Mouse (Mus musculus) megakaryocyte, adult 5-6 weeks (primary cell): Measurements from ENCODE around the gene Pacs2. TPM values are rescaled to one million over a fixed set of nuclear protein-coding genes. Genes with fewer than 3 reads are reported as not detected.

Experiments
- ATAC-seq: 2 replicates; pipeline ENCODE4 v1.8.0; 2016; ENCODE audit warnings: mild to moderate bottlenecking, inconsistent platforms; ENCODE audit not compliant: poor library complexity, severe bottlenecking
- total RNA-seq, 2 experiments: library from RNA; stranded (forward) in 1 of 2; stranded (reverse) in 1 of 2; fragments of 153-499, 151-499 nt in 1 of 2; fragments of 221-1000, 200-1000 nt in 1 of 2; gene quantifications; 2 replicates each; pipeline versions ENCODE4 v1.2.3 to v1.2.4; 2015 to 2017

Pacs2 gene
- total RNA-seq, 2 experiments from 2014 or later: 36.5 to 55.1 TPM

GRCm38 (mm10) chr12:113074329-113075062, 60.2 kb downstream of the Pacs2 start, which contains the start of gene Tex22:
Gene Tex22, plus strand, starts transcription at chr12:113074502.
- ATAC-seq: peak; percentile 73

DNA sequence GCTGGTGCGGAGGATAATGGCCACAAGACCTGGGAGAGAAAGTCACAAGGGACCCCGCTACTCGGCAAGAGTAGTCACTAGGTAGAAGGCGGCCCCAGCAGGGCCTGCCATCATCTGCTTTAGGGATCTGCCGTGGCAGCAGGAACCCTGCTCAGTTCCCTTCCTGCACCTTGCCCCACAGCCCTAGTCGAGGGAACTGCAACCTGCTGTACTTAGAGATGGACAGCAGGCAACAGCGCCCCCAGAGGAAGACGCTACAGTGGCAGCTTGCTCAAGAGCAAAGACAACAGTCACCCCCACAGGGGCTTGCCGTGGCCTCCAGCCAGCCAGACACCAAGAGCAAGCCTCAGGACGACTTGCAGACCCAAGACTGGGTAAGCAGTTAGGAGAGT, 60.8 kb downstream of the Pacs2 start:
- peak; percentile 92 for ATAC-seq

- no peak; the same call in 1 of the 2 replicates for ATAC-seq
Observed at GRCm38 (mm10) chr12:113075486-113075885, 61.2 kb downstream of the Pacs2 start.

DNA sequence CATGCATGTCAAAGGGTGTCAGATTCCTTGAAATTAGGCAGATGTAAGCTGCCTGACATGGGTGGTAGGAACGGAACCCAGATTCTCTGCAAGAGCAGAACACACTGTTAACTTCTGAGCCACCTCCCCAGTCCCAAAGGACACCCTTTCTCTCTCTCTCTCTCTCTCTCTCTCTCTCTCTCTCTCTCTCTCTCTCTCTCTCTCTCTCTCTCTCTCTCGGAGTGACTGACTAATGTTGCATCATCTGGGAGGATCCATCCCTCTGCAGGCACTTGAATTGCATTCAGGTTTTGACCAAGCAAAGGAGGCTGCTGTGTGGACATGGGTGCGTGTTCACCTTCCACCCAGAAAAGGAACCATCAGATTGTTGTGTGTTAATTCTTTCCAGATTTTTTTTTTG, 73.0 kb downstream of the Pacs2 start:
- ATAC-seq: no peak

GRCm38 (mm10) chr12:113088026-113088425, 73.7 kb downstream of the Pacs2 start:
- no peak for ATAC-seq

DNA sequence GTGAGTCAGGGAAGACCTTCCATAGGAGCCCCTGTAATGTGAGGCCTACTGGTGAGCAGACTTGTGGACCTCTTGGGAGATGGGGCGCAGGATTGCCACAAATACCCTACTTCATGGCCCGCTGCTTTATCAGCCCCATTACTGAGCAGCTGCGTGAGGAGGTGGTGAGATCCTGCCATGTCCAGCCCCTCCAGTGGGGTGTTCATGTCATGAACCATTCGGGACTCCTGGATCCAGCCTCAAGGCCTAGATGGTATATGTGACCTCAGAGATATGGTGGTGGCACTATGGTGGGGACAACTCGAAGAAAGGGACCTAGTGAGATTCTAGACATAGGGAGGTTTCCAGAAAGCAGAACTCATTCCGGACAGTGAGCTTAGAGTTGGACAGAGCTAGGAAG, 74.8 kb downstream of the Pacs2 start:
- ATAC-seq: no peak

DNA sequence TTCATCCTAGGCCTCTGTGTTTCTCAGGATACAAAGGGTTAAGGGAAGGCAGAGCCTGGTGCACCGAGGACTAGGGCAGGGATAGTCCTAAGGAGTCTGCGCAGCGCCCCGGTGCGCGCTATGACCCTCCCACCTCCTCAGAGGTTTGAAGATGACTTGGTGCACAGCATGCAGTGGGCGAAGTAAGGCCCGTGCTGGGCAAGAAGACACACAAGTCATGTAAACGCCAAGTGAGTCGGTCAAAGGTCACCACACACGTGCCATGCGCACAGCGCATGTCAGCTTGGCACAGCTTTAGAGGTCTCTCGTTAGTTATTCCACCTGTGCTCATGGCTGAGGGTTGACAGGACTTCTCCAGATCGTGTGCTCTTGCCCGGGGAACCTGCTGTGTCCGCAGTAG, 75.7 kb downstream of the Pacs2 start:
- ATAC-seq: no peak

GRCm38 (mm10) chr12:113097040-113097439, 82.7 kb downstream of the Pacs2 start:
- ATAC-seq: no peak

- ATAC-seq: peak; percentile 71
Observed at GRCm38 (mm10) chr12:113097749-113098281, 83.5 kb downstream of the Pacs2 start, which contains the start of gene Mta1. Gene Mta1, plus strand, starts transcription at chr12:113098278.

DNA sequence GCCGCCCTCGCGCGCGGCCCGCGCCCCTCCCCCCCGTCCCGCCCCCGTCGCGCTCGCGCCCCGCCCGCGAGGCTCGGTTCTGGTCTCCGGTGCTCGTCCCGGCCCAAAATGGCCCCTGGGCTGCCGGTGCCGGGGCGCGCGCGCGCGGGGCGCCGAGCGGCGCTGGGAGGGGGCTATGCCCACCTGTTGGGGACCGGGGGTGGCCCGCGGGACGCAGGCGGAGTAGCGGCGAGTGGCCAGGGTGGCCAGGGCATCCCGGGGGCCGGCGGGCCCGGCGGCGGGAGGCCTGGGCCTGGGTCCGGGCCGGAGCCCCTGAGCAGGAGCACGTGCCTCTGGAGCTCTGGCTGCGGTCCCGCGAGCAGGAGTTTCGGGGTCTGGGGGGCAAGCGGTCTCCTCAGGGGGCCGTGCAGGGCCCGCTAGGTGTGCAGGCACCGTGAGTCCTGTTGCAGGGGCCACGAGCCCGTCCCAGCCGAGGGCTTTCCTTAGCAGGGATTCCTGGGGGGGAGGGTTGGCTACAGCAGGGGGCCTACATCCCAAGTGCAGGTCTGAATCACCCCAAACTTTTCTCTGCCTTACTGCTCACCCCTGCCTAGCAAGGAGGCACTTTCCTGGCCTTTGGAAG, 84.3 kb downstream of the Pacs2 start:
- peak; percentile 12; the same call in 1 of the 2 replicates for ATAC-seq

GRCm38 (mm10) chr12:113099470-113100237, 85.3 kb downstream of the Pacs2 start:
- ATAC-seq: no peak

DNA sequence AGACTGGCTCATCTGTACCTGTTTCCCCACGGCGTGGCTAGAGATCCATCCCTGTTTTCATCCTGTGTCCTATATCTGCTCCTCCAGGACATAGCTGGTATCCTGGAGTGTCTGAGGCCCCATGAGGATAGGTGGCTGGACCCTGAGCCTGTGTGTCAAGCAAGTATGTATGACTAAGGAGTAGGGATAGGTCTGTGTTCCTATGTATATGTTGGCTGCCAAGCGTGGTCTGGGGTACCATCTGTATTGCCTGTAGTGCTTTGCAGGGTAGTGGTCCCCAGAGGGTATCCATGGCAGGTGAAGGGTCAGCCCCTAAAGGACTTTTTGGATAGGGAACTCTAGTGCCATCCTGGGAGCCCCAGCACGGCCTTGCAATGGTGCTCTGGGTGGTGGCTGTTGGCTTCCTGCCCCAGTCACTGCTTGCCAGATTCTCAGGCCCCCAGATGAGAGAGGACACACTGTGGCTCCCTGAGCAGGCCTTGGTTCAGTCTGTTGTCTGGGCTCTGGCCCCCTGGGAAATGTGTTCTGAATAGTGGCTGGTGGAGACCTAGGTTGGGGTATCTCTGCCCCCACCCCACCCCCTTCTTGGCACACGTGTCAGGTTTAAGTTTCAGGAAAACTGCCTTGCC, 86.3 kb downstream of the Pacs2 start:
- no peak for ATAC-seq

GRCm38 (mm10) chr12:113101251-113101960, 87.1 kb downstream of the Pacs2 start:
- no peak for ATAC-seq

GRCm38 (mm10) chr12:113102461-113102860, 88.2 kb downstream of the Pacs2 start:
- peak; percentile 69 for ATAC-seq

DNA sequence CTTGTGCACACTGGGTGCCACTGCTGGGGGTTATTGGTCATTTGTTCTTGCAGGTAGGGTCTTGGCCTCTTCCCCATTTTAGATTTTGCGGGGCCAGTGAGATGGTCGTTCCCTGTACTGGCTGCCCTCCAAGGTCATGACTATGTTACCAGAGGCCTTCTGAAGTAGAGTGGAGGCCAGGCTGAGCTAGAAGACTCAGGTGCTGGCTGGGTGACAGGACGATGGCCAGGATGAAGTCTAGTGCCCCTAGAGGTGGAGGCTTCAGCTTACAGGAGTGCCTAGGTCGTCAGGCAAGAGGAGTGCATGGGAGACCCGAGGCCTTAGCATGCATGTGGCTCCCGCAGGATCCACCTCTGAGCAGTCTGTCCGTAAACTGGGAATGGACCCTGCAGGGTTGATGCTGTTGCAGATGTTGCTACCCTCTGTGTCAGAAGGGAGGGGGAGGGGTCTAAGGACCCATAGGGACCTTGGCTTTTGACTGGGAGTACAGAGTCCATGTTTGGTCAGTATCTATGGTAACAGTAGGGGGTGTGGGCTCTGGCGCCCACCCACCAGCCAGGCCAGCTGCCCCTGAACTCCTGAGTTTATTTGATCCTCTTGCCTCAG, 89.6 kb downstream of the Pacs2 start:
- ATAC-seq: no peak

DNA sequence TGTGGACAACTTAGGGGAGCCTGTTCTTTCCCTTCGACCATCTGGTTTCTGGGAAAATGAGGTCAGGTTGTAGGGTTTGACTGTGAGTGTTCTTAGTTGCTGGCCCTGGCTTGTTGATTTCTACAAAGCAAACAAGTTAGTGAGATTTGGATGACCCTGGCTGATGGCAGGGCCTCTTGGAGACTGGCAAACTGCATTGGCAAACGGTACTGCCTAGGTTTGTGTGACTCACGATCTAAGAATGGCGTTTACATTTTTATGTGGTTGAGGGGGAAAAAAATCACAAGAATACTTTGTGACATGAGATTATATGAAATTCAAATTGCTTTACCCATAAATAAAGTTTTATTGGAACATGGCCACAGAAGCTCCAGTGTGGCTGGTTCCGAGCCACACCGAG, 92.1 kb downstream of the Pacs2 start:
- ATAC-seq: no peak

DNA sequence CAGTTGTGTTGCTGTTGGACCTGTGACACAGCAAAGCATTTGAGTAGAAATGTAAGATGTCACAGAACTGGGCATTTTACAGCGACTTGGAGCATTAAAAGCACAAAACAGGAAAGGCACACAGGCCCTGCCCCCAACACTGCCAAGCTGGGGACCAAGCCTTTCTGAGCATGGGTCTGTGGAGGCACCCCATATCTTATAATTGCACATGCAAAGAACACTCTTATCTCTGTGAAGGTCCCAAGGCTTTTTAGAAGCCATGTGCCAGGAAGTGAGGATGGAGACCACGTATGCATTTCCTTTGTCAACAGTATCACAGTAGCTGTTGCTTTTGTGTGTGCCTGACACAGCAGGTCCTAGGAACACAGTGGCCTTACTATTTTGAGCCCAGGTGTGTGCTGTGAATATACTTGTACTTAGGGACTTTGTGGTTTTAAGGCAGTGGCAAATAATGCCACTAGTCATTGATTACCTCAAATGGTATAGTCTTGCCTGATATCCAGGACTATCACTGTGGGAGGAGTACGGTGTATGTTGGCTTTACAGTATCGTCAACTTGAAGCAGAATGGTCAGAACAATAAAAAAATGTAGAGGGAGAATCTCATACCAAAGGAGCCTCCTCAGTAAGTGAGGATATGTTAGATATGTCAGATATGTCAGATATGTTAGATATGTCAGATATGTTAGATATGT, 93.3 kb downstream of the Pacs2 start:
- 0 out of 2 replicates have a peak, but pooled peaks have one; percentile 22 for ATAC-seq

GRCm38 (mm10) chr12:113108528-113109283, 94.4 kb downstream of the Pacs2 start:
- no peak for ATAC-seq
